Mouse (Mus musculus) lung, adult 2 months (tissue): ENCODE results near the gene Kitl. TPM values are rescaled to one million over a fixed set of nuclear protein-coding genes. Genes with fewer than 3 reads are reported as not detected.

Experiments used
- DNase-seq: peaks from one replicate; pipeline ENCODE4 v3.0.0; 2022
- H3K4me1 ChIP-seq: fragments of 200-500 bp; 2 replicates; pipeline ENCODE4 v1.6.1; 2011; ENCODE audit warnings: low read length; ENCODE audit not compliant: control insufficient read depth, insufficient read depth
- H3K4me3 ChIP-seq: fragments of 200-500 bp; replicated peaks from 2 replicates; pipeline ENCODE3; 2011; ENCODE audit warnings: low read depth, mild to moderate bottlenecking, control low read depth, low read length; ENCODE audit errors: extremely low read depth
- CTCF ChIP-seq: fragments of 200-500 bp; IDR thresholded peaks from 2 replicates; pipeline ENCODE4 v1.5.1; 2011; ENCODE audit warnings: mild to moderate bottlenecking, low read length, control low read depth; ENCODE audit not compliant: insufficient read depth
- POLR2A ChIP-seq: fragments of 200-500 bp; IDR thresholded peaks from 2 replicates; pipeline ENCODE4 v1.6.1; 2011; ENCODE audit warnings: low read depth, mild to moderate bottlenecking, control low read depth, low read length, borderline replicate concordance; ENCODE audit errors: extremely low read depth
- WGBS: fragments of 180-500 bp; shearing (Covaris S2); methylation state at CpG from one replicate; pipeline ENCODE4 v1.1.7; 2018; 5-methylcytosine and 5-hydroxymethylcytosine counted together
- polyA plus RNA-seq: library from polyadenylated mRNA; depleted of rRNA; stranded (reverse); fragments of >200 nt; gene quantifications from 2 replicates; pipeline ENCODE4 v1.2.3, GENCODE M21; 2012

The Kitl gene
- polyA plus RNA-seq, 1 experiment: 119 TPM

GRCm38 (mm10) chr10:100025665-100026064 lies 10.2 kb downstream of the Kitl start:
- DNase-seq: no peak
- no peak for TF ChIP-seq CTCF
- TF ChIP-seq POLR2A: no peak
- 22% methylated on average over 8 of the region's 8 CpGs for WGBS
- Histone ChIP-seq H3K4me1 (peaks cover 19% of the 10 kb centered on the region), H3K4me3 (no peak overlapping the region)

- no peak overlapping the region for H3K4me3 ChIP-seq
- 70% methylated on average over 1 of the region's 1 CpGs for WGBS
- peaks cover 22% of the 10 kb centered on the region for H3K4me1 ChIP-seq
- DNase-seq: no peak
- TF ChIP-seq CTCF (no peak), POLR2A (no peak)
These were observed 11.3 kb downstream of the Kitl start for GRCm38 (mm10) chr10:100026778-100027177.

- H3K4me1 ChIP-seq: peaks cover 17% of the 10 kb centered on the region
- no peak for DNase-seq
- TF ChIP-seq CTCF: no peak
- no peak for TF ChIP-seq POLR2A
- no peak overlapping the region for H3K4me3 ChIP-seq
- WGBS: 69% methylated on average over 5 of the region's 5 CpGs
These were observed 15.0 kb downstream of the Kitl start for GRCm38 (mm10) chr10:100030385-100030784.

- peaks cover 16% of the 10 kb centered on the region for H3K4me1 ChIP-seq
- no peak for DNase-seq
- TF ChIP-seq CTCF (no peak), POLR2A (no peak)
- no peak overlapping the region for H3K4me3 ChIP-seq
- WGBS: 43% methylated on average over 12 of the region's 12 CpGs
These were observed 15.6 kb downstream of the Kitl start for GRCm38 (mm10) chr10:100030980-100031516.

- Histone ChIP-seq H3K4me3 (no peak overlapping the region), H3K4me1 (peaks cover 22% of the 10 kb centered on the region)
- WGBS: 12% methylated on average over 11 of the region's 11 CpGs
- no peak for DNase-seq
- TF ChIP-seq CTCF (no peak), POLR2A (no peak)
These were observed 16.2 kb downstream of the Kitl start for GRCm38 (mm10) chr10:100031631-100032030.

GRCm38 (mm10) chr10:100032566-100032965 lies 17.1 kb downstream of the Kitl start:
- 40% methylated on average over 3 of the region's 3 CpGs for WGBS
- peaks cover 24% of the 10 kb centered on the region for H3K4me1 ChIP-seq
- DNase-seq: no peak

GRCm38 (mm10) chr10:100036021-100036420 lies 20.6 kb downstream of the Kitl start:
- Histone ChIP-seq H3K4me1 (peaks cover 26% of the 10 kb centered on the region), H3K4me3 (no peak overlapping the region)
- TF ChIP-seq CTCF (no peak), POLR2A (no peak)
- DNase-seq: no peak
- WGBS: 38% methylated on average over 4 of the region's 4 CpGs

More at GRCm38 (mm10) chr10:100032566-100032965, 17.1 kb downstream of the Kitl start:
- TF ChIP-seq CTCF (no peak), POLR2A (no peak)
- H3K4me3 ChIP-seq: no peak overlapping the region

GRCm38 (mm10) chr10:100038342-100038898 lies 23.0 kb downstream of the Kitl start:
- TF ChIP-seq CTCF (no peak), POLR2A (no peak)
- Histone ChIP-seq H3K4me3 (no peak overlapping the region), H3K4me1 (peaks cover 26% of the 10 kb centered on the region)
- WGBS: 64% methylated on average over 12 of the region's 12 CpGs
- no peak for DNase-seq

GRCm38 (mm10) chr10:100038994-100039393 lies 23.6 kb downstream of the Kitl start:
- DNase-seq: no peak
- H3K4me1 ChIP-seq: peaks cover 26% of the 10 kb centered on the region
- no peak for TF ChIP-seq CTCF
- no peak overlapping the region for H3K4me3 ChIP-seq
- WGBS: 75% methylated on average over 8 of the region's 8 CpGs

GRCm38 (mm10) chr10:100043748-100044147 lies 28.3 kb downstream of the Kitl start:
- Histone ChIP-seq H3K4me3 (no peak overlapping the region), H3K4me1 (peaks cover 17% of the 10 kb centered on the region)
- no peak for TF ChIP-seq CTCF
- TF ChIP-seq POLR2A: no peak
- no peak for DNase-seq
- WGBS: 82% methylated on average over 5 of the region's 5 CpGs
